Mouse (Mus musculus) heart, adult 8-10 months (tissue): ENCODE data around the gene Spats2. TPM values are rescaled to one million over a fixed set of nuclear protein-coding genes. Genes with fewer than 3 reads are reported as not detected.
"Not testable (repeated sequence)": the region's sequence is repeated elsewhere in the genome, so short reads cannot be mapped to it uniquely, and the experiment has no call there.

Source experiments
- DNase-seq: peaks from one replicate; pipeline ENCODE4 v3.0.0; 2022; ENCODE audit warnings: low spot score
- total RNA-seq, 4 experiments: library from RNA; stranded (reverse); gene quantifications; 2 replicates each; pipeline ENCODE4 v1.2.4; 2022

The Spats2 gene
- total RNA-seq, 4 experiments from 2014 or later = 4.3 to 7.9 (median 7.2) TPM

- DNase-seq = no peak
These were observed 98.6 kb downstream of the Spats2 start, which contains the start of gene Kcnh3 for GRCm38 (mm10) chr15:99224208-99224911. Gene Kcnh3 (plus strand): TSS chr15:99224861.

- no peak for DNase-seq
These were observed 99.5 kb downstream of the Spats2 start for GRCm38 (mm10) chr15:99225081-99225810.

- no peak for DNase-seq
These were observed 100.4 kb downstream of the Spats2 start for GRCm38 (mm10) chr15:99226090-99226489.

- DNase-seq = no peak
These were observed 106.3 kb downstream of the Spats2 start for GRCm38 (mm10) chr15:99231998-99232397.

GRCm38 (mm10) chr15:99233719-99234118 lies 108.0 kb downstream of the Spats2 start:
- DNase-seq = no peak

GRCm38 (mm10) chr15:99234326-99235010 lies 108.8 kb downstream of the Spats2 start:
- no peak for DNase-seq

GRCm38 (mm10) chr15:99238006-99238405 lies 112.3 kb downstream of the Spats2 start:
- no peak for DNase-seq

GRCm38 (mm10) chr15:99240129-99240528 lies 114.4 kb downstream of the Spats2 start:
- DNase-seq = no peak

GRCm38 (mm10) chr15:99241249-99241648 lies 115.5 kb downstream of the Spats2 start:
- DNase-seq = no peak

GRCm38 (mm10) chr15:99242045-99242444 lies 116.3 kb downstream of the Spats2 start:
- no peak for DNase-seq

GRCm38 (mm10) chr15:99246736-99247135 lies 121.0 kb downstream of the Spats2 start:
- DNase-seq = not testable (repeated sequence)

- peak; percentile 59 for DNase-seq
These were observed 123.3 kb downstream of the Spats2 start for GRCm38 (mm10) chr15:99248972-99249371.

GRCm38 (mm10) chr15:99249938-99250337 lies 124.2 kb downstream of the Spats2 start:
- DNase-seq = no peak

GRCm38 (mm10) chr15:99251111-99251510 lies 125.4 kb downstream of the Spats2 start:
- DNase-seq = not testable (repeated sequence)

- DNase-seq = peak; percentile 99
These were observed 126.1 kb downstream of the Spats2 start, which contains the start of gene Mcrs1 for GRCm38 (mm10) chr15:99251626-99252380. Gene Mcrs1 (minus strand): TSS chr15:99251961.

- no peak for DNase-seq
These were observed 126.9 kb downstream of the Spats2 start for GRCm38 (mm10) chr15:99252381-99253174.

- DNase-seq = not testable (repeated sequence)
These were observed 127.4 kb downstream of the Spats2 start for GRCm38 (mm10) chr15:99253175-99253479.

GRCm38 (mm10) chr15:99253772-99254171 lies 128.1 kb downstream of the Spats2 start:
- no peak for DNase-seq

GRCm38 (mm10) chr15:99254477-99255005 lies 128.8 kb downstream of the Spats2 start:
- no peak for DNase-seq

GRCm38 (mm10) chr15:99255241-99255749 lies 129.6 kb downstream of the Spats2 start:
- no peak for DNase-seq
